Mouse (Mus musculus): Measurements from ENCODE around the gene Vps11. TPM values are rescaled to one million over a fixed set of nuclear protein-coding genes. Genes with fewer than 3 reads are reported as not detected.

The Vps11 gene
- polyA plus RNA-seq, 1 experiment from 2014 or later, result 14.4 TPM

- peak overlapping the region; percentile 98 for H3K9ac ChIP-seq (ENCODE audit: low read depth, low read length)
- no peaks in the 10 kb centered on the region for H3K27me3 ChIP-seq (ENCODE audit: control insufficient read depth, insufficient read depth, low read depth, low read length)
- H3K4me1 ChIP-seq (ENCODE audit: control insufficient read depth, low read depth, low read length), result peaks cover 30% of the 10 kb centered on the region
- peak overlapping the region; percentile 85 for H3K4me2 ChIP-seq (ENCODE audit: low read depth, low read length)
- WGBS (ENCODE audit: insufficient replicate concordance), result 78% methylated on average over 4 of the region's 4 CpGs
- no peak overlapping the region for H3K27ac ChIP-seq (ENCODE audit: low read length)
- peak overlapping the region; percentile 97 for H3K4me3 ChIP-seq (ENCODE audit: low read depth, low read length)
- no peaks in the 10 kb centered on the region for H3K9me3 ChIP-seq (replicated peaks; ENCODE audit: control insufficient read depth, low read length)
- ATAC-seq (ENCODE audit: low read depth), result no peak
- peaks cover 41% of the 10 kb centered on the region for H3K36me3 ChIP-seq (ENCODE audit: control insufficient read depth, insufficient read depth)
These were observed 44.0 kb downstream of the Vps11 start for GRCm38 (mm10) chr9:44317452-44317851.

GRCm38 (mm10) chr9:44314910-44315309 lies 46.6 kb downstream of the Vps11 start:
- no peaks in the 10 kb centered on the region for H3K27me3 ChIP-seq (ENCODE audit: control insufficient read depth, insufficient read depth, low read depth, low read length)
- H3K27ac ChIP-seq (ENCODE audit: low read length), result no peak overlapping the region
- no peak overlapping the region for H3K4me2 ChIP-seq (ENCODE audit: low read depth, low read length)
- H3K4me3 ChIP-seq (ENCODE audit: low read depth, low read length), result no peak overlapping the region
- H3K9me3 ChIP-seq (replicated peaks; ENCODE audit: control insufficient read depth, low read length), result no peaks in the 10 kb centered on the region
- no peak for ATAC-seq (ENCODE audit: low read depth)
- peaks cover 45% of the 10 kb centered on the region for H3K36me3 ChIP-seq (ENCODE audit: control insufficient read depth, insufficient read depth)
- 96% methylated on average over 18 of the region's 18 CpGs for WGBS (ENCODE audit: insufficient replicate concordance)
- peaks cover 24% of the 10 kb centered on the region for H3K4me1 ChIP-seq (ENCODE audit: control insufficient read depth, low read depth, low read length)
- no peak overlapping the region for H3K9ac ChIP-seq (ENCODE audit: low read depth, low read length)

- peaks cover 23% of the 10 kb centered on the region for H3K4me1 ChIP-seq (ENCODE audit: control insufficient read depth, low read depth, low read length)
- no peak overlapping the region for H3K4me2 ChIP-seq (ENCODE audit: low read depth, low read length)
- H3K36me3 ChIP-seq (ENCODE audit: control insufficient read depth, insufficient read depth), result peaks cover 45% of the 10 kb centered on the region
- no peak overlapping the region for H3K27ac ChIP-seq (ENCODE audit: low read length)
- H3K9ac ChIP-seq (ENCODE audit: low read depth, low read length), result no peak overlapping the region
- H3K27me3 ChIP-seq (ENCODE audit: control insufficient read depth, insufficient read depth, low read depth, low read length), result no peaks in the 10 kb centered on the region
- H3K4me3 ChIP-seq (ENCODE audit: low read depth, low read length), result no peak overlapping the region
- H3K9me3 ChIP-seq (replicated peaks; ENCODE audit: control insufficient read depth, low read length), result no peaks in the 10 kb centered on the region
- no peak for ATAC-seq (ENCODE audit: low read depth)
- WGBS (ENCODE audit: insufficient replicate concordance), result 85% methylated on average over 4 of the region's 4 CpGs
These were observed 47.3 kb downstream of the Vps11 start for GRCm38 (mm10) chr9:44314257-44314547.

- H3K4me2 ChIP-seq (ENCODE audit: low read depth, low read length), result no peak overlapping the region
- H3K9ac ChIP-seq (ENCODE audit: low read depth, low read length), result no peak overlapping the region
- H3K4me3 ChIP-seq (ENCODE audit: low read depth, low read length), result no peak overlapping the region
- H3K27me3 ChIP-seq (ENCODE audit: control insufficient read depth, insufficient read depth, low read depth, low read length), result no peaks in the 10 kb centered on the region
- H3K9me3 ChIP-seq (replicated peaks; ENCODE audit: control insufficient read depth, low read length), result no peaks in the 10 kb centered on the region
- no peak overlapping the region for H3K27ac ChIP-seq (ENCODE audit: low read length)
- WGBS (ENCODE audit: insufficient replicate concordance), result 82% methylated on average over 19 of the region's 19 CpGs
- ATAC-seq (ENCODE audit: low read depth), result no peak
- peaks cover 45% of the 10 kb centered on the region for H3K36me3 ChIP-seq (ENCODE audit: control insufficient read depth, insufficient read depth)
- H3K4me1 ChIP-seq (ENCODE audit: control insufficient read depth, low read depth, low read length), result peaks cover 18% of the 10 kb centered on the region
These were observed 47.8 kb downstream of the Vps11 start for GRCm38 (mm10) chr9:44313476-44314256.

- H3K9me3 ChIP-seq (replicated peaks; ENCODE audit: control insufficient read depth, low read length), result no peaks in the 10 kb centered on the region
- peaks cover 41% of the 10 kb centered on the region for H3K36me3 ChIP-seq (ENCODE audit: control insufficient read depth, insufficient read depth)
- peaks cover 6% of the 10 kb centered on the region for H3K4me1 ChIP-seq (ENCODE audit: control insufficient read depth, low read depth, low read length)
- H3K9ac ChIP-seq (ENCODE audit: low read depth, low read length), result no peak overlapping the region
- H3K4me2 ChIP-seq (ENCODE audit: low read depth, low read length), result no peak overlapping the region
- no peak for ATAC-seq (ENCODE audit: low read depth)
- H3K4me3 ChIP-seq (ENCODE audit: low read depth, low read length), result no peak overlapping the region
- WGBS (ENCODE audit: insufficient replicate concordance), result 36% methylated on average over 27 of the region's 27 CpGs
- H3K27ac ChIP-seq (ENCODE audit: low read length), result no peak overlapping the region
- no peaks in the 10 kb centered on the region for H3K27me3 ChIP-seq (ENCODE audit: control insufficient read depth, insufficient read depth, low read depth, low read length)
These were observed 50.0 kb downstream of the Vps11 start for GRCm38 (mm10) chr9:44311136-44312134.

- Histone ChIP-seq H3K9me3 (replicated peaks; ENCODE audit: control insufficient read depth, low read length) (no peaks in the 10 kb centered on the region), H3K4me3 (ENCODE audit: low read depth, low read length) (no peak overlapping the region), H3K36me3 (ENCODE audit: control insufficient read depth, insufficient read depth) (peaks cover 34% of the 10 kb centered on the region), H3K4me2 (ENCODE audit: low read depth, low read length) (no peak overlapping the region), H3K27me3 (ENCODE audit: control insufficient read depth, insufficient read depth, low read depth, low read length) (no peaks in the 10 kb centered on the region), H3K9ac (ENCODE audit: low read depth, low read length) (no peak overlapping the region), H3K27ac (ENCODE audit: low read length) (no peak overlapping the region), H3K4me1 (ENCODE audit: control insufficient read depth, low read depth, low read length) (peaks cover 12% of the 10 kb centered on the region)
- WGBS (ENCODE audit: insufficient replicate concordance), result 49% methylated on average over 10 of the region's 10 CpGs
- no peak for ATAC-seq (ENCODE audit: low read depth)
These were observed 50.7 kb downstream of the Vps11 start for GRCm38 (mm10) chr9:44310750-44311135.

GRCm38 (mm10) chr9:44309756-44310155 lies 51.7 kb downstream of the Vps11 start:
- no peak overlapping the region for H3K4me2 ChIP-seq (ENCODE audit: low read depth, low read length)
- H3K4me1 ChIP-seq (ENCODE audit: control insufficient read depth, low read depth, low read length), result peaks cover 12% of the 10 kb centered on the region
- H3K27me3 ChIP-seq (ENCODE audit: control insufficient read depth, insufficient read depth, low read depth, low read length), result no peaks in the 10 kb centered on the region
- H3K4me3 ChIP-seq (ENCODE audit: low read depth, low read length), result no peak overlapping the region
- H3K9ac ChIP-seq (ENCODE audit: low read depth, low read length), result no peak overlapping the region
- WGBS (ENCODE audit: insufficient replicate concordance), result 66% methylated on average over 3 of the region's 3 CpGs
- ATAC-seq (ENCODE audit: low read depth), result no peak
- no peak overlapping the region; the same call in 1 of the 2 replicates for H3K27ac ChIP-seq (ENCODE audit: low read length)
- peaks cover 24% of the 10 kb centered on the region for H3K36me3 ChIP-seq (ENCODE audit: control insufficient read depth, insufficient read depth)
- no peaks in the 10 kb centered on the region for H3K9me3 ChIP-seq (replicated peaks; ENCODE audit: control insufficient read depth, low read length)

- Histone ChIP-seq H3K9me3 (replicated peaks; ENCODE audit: control insufficient read depth, low read length) (no peaks in the 10 kb centered on the region), H3K27ac (ENCODE audit: low read length) (no peak overlapping the region), H3K4me2 (ENCODE audit: low read depth, low read length) (no peak overlapping the region), H3K27me3 (ENCODE audit: control insufficient read depth, insufficient read depth, low read depth, low read length) (no peaks in the 10 kb centered on the region), H3K4me3 (ENCODE audit: low read depth, low read length) (no peak overlapping the region), H3K36me3 (ENCODE audit: control insufficient read depth, insufficient read depth) (peaks cover 10% of the 10 kb centered on the region), H3K4me1 (ENCODE audit: control insufficient read depth, low read depth, low read length) (peaks cover 23% of the 10 kb centered on the region), H3K9ac (ENCODE audit: low read depth, low read length) (no peak overlapping the region)
- 68% methylated on average over 2 of the region's 2 CpGs for WGBS (ENCODE audit: insufficient replicate concordance)
- no peak for ATAC-seq (ENCODE audit: low read depth)
These were observed 54.2 kb downstream of the Vps11 start for GRCm38 (mm10) chr9:44307248-44307647.

GRCm38 (mm10) chr9:44306532-44306931 lies 54.9 kb downstream of the Vps11 start:
- Histone ChIP-seq H3K9me3 (replicated peaks; ENCODE audit: control insufficient read depth, low read length) (no peaks in the 10 kb centered on the region), H3K9ac (ENCODE audit: low read depth, low read length) (no peak overlapping the region), H3K4me3 (ENCODE audit: low read depth, low read length) (no peak overlapping the region), H3K4me2 (ENCODE audit: low read depth, low read length) (peak overlapping the region; percentile 81; the same call in 1 of the 2 replicates), H3K4me1 (ENCODE audit: control insufficient read depth, low read depth, low read length) (peaks cover 23% of the 10 kb centered on the region), H3K27ac (ENCODE audit: low read length) (0 out of 2 replicates have a peak overlapping the region, but pooled peaks have one; percentile 83), H3K36me3 (ENCODE audit: control insufficient read depth, insufficient read depth) (peaks cover 11% of the 10 kb centered on the region), H3K27me3 (ENCODE audit: control insufficient read depth, insufficient read depth, low read depth, low read length) (no peaks in the 10 kb centered on the region)
- WGBS (ENCODE audit: insufficient replicate concordance), result 80% methylated on average over 6 of the region's 6 CpGs
- ATAC-seq (ENCODE audit: low read depth), result no peak

Measured in liver, embryonic 16.5 days (tissue).